ENCODE assay signal across 7 mouse cellular contexts in the genomic region with DNA sequence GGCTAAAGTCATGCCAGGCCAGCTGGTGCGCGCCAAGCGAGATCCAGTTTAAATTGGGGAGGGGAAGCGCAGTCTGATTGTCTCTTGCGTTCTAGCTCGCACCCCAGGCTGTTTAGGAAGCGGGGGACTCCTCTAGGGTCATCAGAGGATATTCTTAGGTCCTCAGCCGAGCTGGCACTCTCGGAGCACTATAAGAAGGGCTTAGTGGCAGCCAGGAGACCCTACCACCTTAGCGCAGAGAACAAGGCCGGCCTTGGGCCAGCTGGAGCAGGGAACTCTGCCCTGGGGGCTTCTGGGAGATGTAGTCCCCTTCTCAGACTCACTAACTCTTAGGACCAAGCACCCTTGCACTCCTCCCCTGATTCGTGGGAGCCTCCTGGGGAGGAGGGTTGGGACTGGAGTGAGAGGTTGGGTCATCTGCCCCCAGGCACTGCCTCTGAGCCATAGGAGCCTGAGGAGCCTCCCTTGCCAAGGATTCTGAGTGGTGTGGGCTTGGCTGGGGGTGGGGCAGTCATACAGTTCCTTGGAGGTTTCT. TPM values are rescaled to one million over a fixed set of nuclear protein-coding genes. Genes with fewer than 3 reads are reported as not detected.
A peak's percentile ranks its signal among the peaks of the same experiment; 100 is the strongest.
DNase-seq lines count a peak whose midpoint lies in the region; ATAC-seq and TF ChIP-seq lines count a peak whose summit lies in the region.

No protein-coding gene starts in this region.

- TF ChIP-seq POLR2A in cortical plate, adult 2 months (IDR thresholded peaks at IDR 0.05; ENCODE audit: extremely low read depth, insufficient read depth, low read length): no peak

- no peak for TF ChIP-seq CTCF in C2C12 (IDR thresholded peaks at IDR 0.05; ENCODE audit: control insufficient read depth, insufficient read depth, insufficient read length)
- no peak for TF ChIP-seq CTCF in cortical plate, adult 2 months (IDR thresholded peaks at IDR 0.05; ENCODE audit: extremely low read depth, insufficient read depth, low read length)

- peak; percentile 44 for DNase-seq in MEL-GATA-1-ER (ENCODE audit: extremely low read depth, low read depth)
- DNase-seq in skeletal muscle tissue, adult 2 months (ENCODE audit: low read depth, low spot score): peak; percentile 83

- peak overlapping the region; percentile 86 for H3K4me3 ChIP-seq in C2C12 (ENCODE audit: insufficient read depth, poor library complexity, severe bottlenecking)
- peak overlapping the region; percentile 95 for H3K4me3 ChIP-seq in cortical plate, adult 2 months (ENCODE audit: insufficient read depth, low read length)
- H3K4me3 ChIP-seq in heart, embryonic 12.5 days: peak overlapping the region; percentile 97
- peak overlapping the region; percentile 92 for H3K4me3 ChIP-seq in kidney, embryonic 16.5 days (ENCODE audit: low read length)
- H3K4me3 ChIP-seq in lung, embryonic 16.5 days (ENCODE audit: low read length): peak overlapping the region; percentile 97

- peaks cover 17% of the 10 kb centered on the region for H3K4me1 ChIP-seq in cortical plate, adult 2 months (ENCODE audit: control insufficient read depth, insufficient read depth, low read length)
- H3K4me1 ChIP-seq in heart, embryonic 12.5 days (replicated peaks): peaks cover 54% of the 10 kb centered on the region
- peaks cover 65% of the 10 kb centered on the region for H3K4me1 ChIP-seq in kidney, embryonic 16.5 days (ENCODE audit: insufficient read depth, low read length)
- H3K4me1 ChIP-seq in lung, embryonic 16.5 days (replicated peaks; ENCODE audit: control insufficient read depth, insufficient read depth, low read length): peaks cover 50% of the 10 kb centered on the region

- H3K9ac ChIP-seq in heart, embryonic 12.5 days: peak overlapping the region; percentile 98
- H3K9ac ChIP-seq in kidney, embryonic 16.5 days (replicated peaks; ENCODE audit: low read length): peak overlapping the region; percentile 97
- H3K9ac ChIP-seq in lung, embryonic 16.5 days (ENCODE audit: low read length): peak overlapping the region; percentile 98

- peaks cover 50% of the 10 kb centered on the region for H3K79me3 ChIP-seq in C2C12 (ENCODE audit: low read depth)

- ATAC-seq in heart, embryonic 12.5 days (ENCODE audit: insufficient number of reproducible peaks, low FRiP score): peak; percentile 15; the same call in 1 of the 2 replicates
- ATAC-seq in kidney, embryonic 16.5 days (ENCODE audit: low FRiP score, low TSS enrichment): peak; percentile 35
- peak; percentile 26 for ATAC-seq in lung, embryonic 16.5 days (ENCODE audit: low read depth)

- peaks cover 3% of the 10 kb centered on the region for H3K36me3 ChIP-seq in C2C12 (ENCODE audit: control insufficient read depth, insufficient read depth)
- H3K36me3 ChIP-seq in heart, embryonic 12.5 days: no peaks in the 10 kb centered on the region
- no peaks in the 10 kb centered on the region for H3K36me3 ChIP-seq in kidney, embryonic 16.5 days (ENCODE audit: insufficient read depth, low read length)
- H3K36me3 ChIP-seq in lung, embryonic 16.5 days (ENCODE audit: control insufficient read depth, insufficient read depth, low read length): no peaks in the 10 kb centered on the region

- 1% methylated on average over 12 of the region's 12 CpGs for WGBS in heart, embryonic 12.5 days
- WGBS in kidney, embryonic 16.5 days: under 1% methylated on average over 12 of the region's 12 CpGs
- 0% methylated on average over 12 of the region's 12 CpGs for WGBS in lung, embryonic 16.5 days

- no peaks in the 10 kb centered on the region for H3K27me3 ChIP-seq in C2C12 (ENCODE audit: control insufficient read depth, insufficient read depth, insufficient read length)
- no peaks in the 10 kb centered on the region for H3K27me3 ChIP-seq in heart, embryonic 12.5 days (replicated peaks)
- H3K27me3 ChIP-seq in kidney, embryonic 16.5 days (ENCODE audit: insufficient read depth, low read length): no peaks in the 10 kb centered on the region
- no peaks in the 10 kb centered on the region for H3K27me3 ChIP-seq in lung, embryonic 16.5 days (ENCODE audit: control insufficient read depth, insufficient read depth, low read depth, low read length)

- H3K9me3 ChIP-seq in heart, embryonic 12.5 days (replicated peaks): no peaks in the 10 kb centered on the region
- no peaks in the 10 kb centered on the region for H3K9me3 ChIP-seq in kidney, embryonic 16.5 days (ENCODE audit: low read length)
- H3K9me3 ChIP-seq in lung, embryonic 16.5 days (ENCODE audit: control insufficient read depth, low read length): no peaks in the 10 kb centered on the region

- H3ac ChIP-seq in C2C12 (ENCODE audit: control insufficient read depth, insufficient read length, low read depth): peak overlapping the region; percentile 85

- H3K27ac ChIP-seq in cortical plate, adult 2 months (ENCODE audit: insufficient read depth, low read length): peak overlapping the region; percentile 88
- peak overlapping the region; percentile 95 for H3K27ac ChIP-seq in heart, embryonic 12.5 days (ENCODE audit: poor library complexity, severe bottlenecking)
- peak overlapping the region; percentile 94 for H3K27ac ChIP-seq in kidney, embryonic 16.5 days (ENCODE audit: low read length)
- H3K27ac ChIP-seq in lung, embryonic 16.5 days (ENCODE audit: low read length): peak overlapping the region; percentile 98

- H3K79me2 ChIP-seq in C2C12 (ENCODE audit: control insufficient read depth, insufficient read depth): peaks cover 60% of the 10 kb centered on the region

- peak overlapping the region; percentile 94 for H3K4me2 ChIP-seq in heart, embryonic 12.5 days
- peak overlapping the region; percentile 82 for H3K4me2 ChIP-seq in kidney, embryonic 16.5 days (replicated peaks; ENCODE audit: low read depth, low read length)
- H3K4me2 ChIP-seq in lung, embryonic 16.5 days (ENCODE audit: low read depth, low read length): peak overlapping the region; percentile 80

TF ChIP-seq in C2C12, 6 proteins besides CTCF, POLR2A, EP300 and RAD21:
- TF ChIP-seq MYOG (IDR thresholded peaks at IDR 0.05; ENCODE audit: control insufficient read depth, extremely low read depth, insufficient read length) (no peak), MAX (IDR thresholded peaks at IDR 0.05) (no peak), MYOD1 (IDR thresholded peaks at IDR 0.05; ENCODE audit: control insufficient read depth, insufficient read length, low read depth) (no peak), FOSL1 (IDR thresholded peaks at IDR 0.05; ENCODE audit: insufficient read depth, low read length, poor library complexity, severe bottlenecking) (no peak), CEBPB (IDR thresholded peaks at IDR 0.05; ENCODE audit: low read depth) (no peak), USF1 (IDR thresholded peaks at IDR 0.05; ENCODE audit: low read depth) (no peak)
TF ChIP-seq in C2C12: peak in this region for 0.

RNA-seq across cellular contexts. Expression of gene Bcl9l, which starts 1.0 kb away (rescaled TPM):
- 31.4 TPM for polyA plus RNA-seq in C2C12 (2012; fragmentation: generic; extraction: Trizol)
- 13.8 and 14.6 TPM in 2 replicates for polyA plus RNA-seq in cortical plate, adult 2 months (2012; rRNA removed)
- polyA plus RNA-seq in heart, embryonic 12.5 days (2016; fragmentation: Nextera tagmentation; extraction: Ambion mirVana): 11.3 and 12.3 TPM in 2 replicates
- polyA plus RNA-seq in kidney, embryonic 16.5 days (2015; fragmentation: Nextera tagmentation; extraction: Ambion mirVana): 11.3 and 12.4 TPM in 2 replicates
- 14.1 and 16.1 TPM in 2 replicates for polyA plus RNA-seq in lung, embryonic 16.5 days (2015; fragmentation: Nextera tagmentation; extraction: Ambion mirVana)

RNA-seq across cellular contexts. Expression of gene Upk2, which starts 28.8 kb away (rescaled TPM):
- 0.04 TPM for polyA plus RNA-seq in C2C12 (2012; fragmentation: generic; extraction: Trizol)
- polyA plus RNA-seq in cortical plate, adult 2 months (2012; rRNA removed): 0.11 TPM in 1 of 2 replicates, not detected in the other
- polyA plus RNA-seq in heart, embryonic 12.5 days (2016; fragmentation: Nextera tagmentation; extraction: Ambion mirVana): 0.42 TPM in 1 of 2 replicates, not detected in the other
- 3.4 and 7.6 TPM in 2 replicates for polyA plus RNA-seq in kidney, embryonic 16.5 days (2015; fragmentation: Nextera tagmentation; extraction: Ambion mirVana)
- polyA plus RNA-seq in lung, embryonic 16.5 days (2015; fragmentation: Nextera tagmentation; extraction: Ambion mirVana): 1.8 and 2.0 TPM in 2 replicates

RNA-seq across cellular contexts. Expression of gene Foxr1, which starts 42.6 kb away (rescaled TPM):
- polyA plus RNA-seq in C2C12 (2012; fragmentation: generic; extraction: Trizol): not detected
- polyA plus RNA-seq in cortical plate, adult 2 months (2012; rRNA removed): 0.04 TPM in 1 of 2 replicates, not detected in the other
- not detected in 2 replicates for polyA plus RNA-seq in heart, embryonic 12.5 days (2016; fragmentation: Nextera tagmentation; extraction: Ambion mirVana)
- not detected in 2 replicates for polyA plus RNA-seq in kidney, embryonic 16.5 days (2015; fragmentation: Nextera tagmentation; extraction: Ambion mirVana)
- not detected in 2 replicates for polyA plus RNA-seq in lung, embryonic 16.5 days (2015; fragmentation: Nextera tagmentation; extraction: Ambion mirVana)

Comparison
In these comparisons a context has a peak if more than half of its experiments do, and no peak if none do; other contexts are left out.
1. Peak in every context shown above with its lines: DNase-seq, ATAC-seq, H3K4me3 ChIP-seq and H3K27ac ChIP-seq.